Mouse (Mus musculus) liver, embryonic 14.5 days (tissue): Measurements from ENCODE around the gene Itpk1.

Experiments used
- CTCF ChIP-seq: IDR thresholded peaks from 2 replicates; pipeline ENCODE4 v1.5.1; 2016; ENCODE audit warnings: antibody characterized with exemption, low read depth, control low read depth
- EP300 ChIP-seq: IDR thresholded peaks from 2 replicates; pipeline ENCODE4 v1.6.1; 2016; ENCODE audit warnings: antibody characterized with exemption, low read depth

- no peak for TF ChIP-seq EP300
- TF ChIP-seq CTCF = no peak
These were observed 30.6 kb downstream of the Itpk1 start for GRCm38 (mm10) chr12:102674123-102674522.
